Mouse (Mus musculus) 416B (cell line): ENCODE results near the gene Ctdnep1.

Experiments used
- DNase-seq: peaks from one replicate; pipeline ENCODE4 v3.0.0; 2011; ENCODE audit warnings: low read depth

Ctdnep1 gene

DNA sequence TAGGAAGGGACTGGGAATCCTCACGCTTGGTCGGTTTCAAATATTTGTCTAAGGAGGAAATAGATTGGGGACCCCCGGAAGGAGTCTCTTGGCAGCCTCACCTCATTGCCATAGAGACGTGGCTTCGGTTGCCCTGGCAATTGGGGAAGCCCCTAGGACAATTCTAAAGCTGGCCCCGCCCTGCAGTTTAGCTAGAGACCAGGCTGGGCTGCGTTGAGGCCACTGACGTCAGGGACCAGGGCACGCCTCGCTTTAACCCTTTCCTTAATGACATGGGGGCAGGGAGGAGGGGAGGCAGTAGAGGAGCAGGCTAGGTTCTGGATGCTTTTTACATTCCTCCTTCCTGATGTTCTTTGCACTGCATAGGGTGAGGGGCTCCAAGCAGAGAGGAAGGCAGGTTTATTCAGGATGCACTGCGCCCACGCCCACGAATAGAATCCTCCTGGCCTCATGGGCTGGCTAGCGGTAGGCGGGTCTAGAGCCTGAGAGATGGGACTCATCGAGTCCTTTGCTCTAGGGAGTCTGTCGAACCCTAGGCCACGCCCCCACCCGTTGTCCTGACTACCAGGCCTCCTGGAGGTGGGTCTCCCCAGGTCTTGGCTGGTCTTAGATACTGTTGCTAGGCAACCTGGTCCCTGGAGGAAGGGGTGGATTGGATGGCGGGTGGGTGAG is 48.3 kb downstream of the Ctdnep1 start:
- DNase-seq = no peak

DNA sequence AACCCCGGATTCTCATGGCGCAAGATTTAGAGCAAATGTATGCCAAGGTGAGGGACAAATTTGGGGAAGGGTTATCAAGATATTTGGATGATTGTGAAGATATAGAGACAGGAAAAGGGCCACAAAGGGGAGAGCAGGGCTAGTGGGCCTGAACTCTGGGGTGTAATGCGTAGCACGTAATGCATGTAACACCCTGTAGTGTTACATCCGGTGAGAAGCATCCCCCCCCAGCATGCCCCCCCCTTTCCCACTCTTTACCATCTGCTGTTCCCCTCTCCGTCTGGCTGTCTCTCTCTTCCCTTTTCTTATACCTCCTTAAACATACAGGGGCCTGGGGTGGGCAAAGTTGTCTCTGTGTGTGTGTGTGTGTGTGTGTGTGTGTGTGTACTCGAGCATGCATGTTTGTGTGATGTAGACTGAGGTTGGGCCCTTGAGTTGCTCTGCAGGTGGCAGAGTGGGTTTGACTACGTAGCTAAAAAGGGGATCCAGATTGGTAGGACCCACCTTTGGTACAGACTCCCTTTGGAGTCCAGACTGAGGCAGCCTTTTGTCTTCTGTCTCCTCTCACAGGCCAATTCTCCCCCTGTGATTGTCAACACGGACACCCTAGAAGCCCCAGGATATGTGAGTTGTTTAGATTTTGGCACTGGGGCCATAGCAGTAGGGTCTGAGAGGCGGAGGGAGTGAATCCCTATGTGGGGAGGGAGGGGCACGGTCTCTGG is 49.0 kb downstream of the Ctdnep1 start:
- DNase-seq = no peak

DNA sequence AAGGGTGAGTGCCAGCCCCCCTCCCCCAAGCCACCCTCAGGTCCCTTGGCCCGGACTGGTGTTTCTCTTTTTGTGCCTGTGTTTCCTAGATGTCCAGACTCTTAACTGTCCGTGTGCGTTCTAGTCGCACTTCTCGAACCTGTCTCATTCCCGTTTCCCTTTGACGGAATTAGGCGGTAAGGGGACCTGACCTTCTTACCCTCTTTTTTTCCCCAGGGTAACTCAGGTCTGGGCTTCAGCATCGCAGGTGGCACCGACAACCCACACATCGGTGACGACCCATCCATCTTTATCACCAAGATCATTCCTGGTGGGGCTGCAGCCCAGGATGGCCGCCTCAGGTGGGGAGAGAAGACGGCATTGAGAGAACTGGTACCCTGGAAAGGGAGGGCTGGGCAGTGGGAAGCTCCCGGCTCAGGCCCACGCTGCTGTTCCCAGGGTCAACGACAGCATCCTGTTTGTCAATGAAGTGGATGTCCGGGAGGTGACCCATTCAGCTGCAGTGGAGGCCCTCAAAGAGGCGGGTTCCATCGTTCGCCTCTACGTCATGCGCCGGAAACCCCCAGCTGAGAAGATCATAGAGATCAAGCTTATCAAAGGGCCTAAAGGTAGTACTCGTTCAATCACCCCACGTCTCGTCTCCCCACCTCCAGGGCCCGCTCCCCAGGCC is 49.8 kb downstream of the Ctdnep1 start:
- no peak for DNase-seq

DNA sequence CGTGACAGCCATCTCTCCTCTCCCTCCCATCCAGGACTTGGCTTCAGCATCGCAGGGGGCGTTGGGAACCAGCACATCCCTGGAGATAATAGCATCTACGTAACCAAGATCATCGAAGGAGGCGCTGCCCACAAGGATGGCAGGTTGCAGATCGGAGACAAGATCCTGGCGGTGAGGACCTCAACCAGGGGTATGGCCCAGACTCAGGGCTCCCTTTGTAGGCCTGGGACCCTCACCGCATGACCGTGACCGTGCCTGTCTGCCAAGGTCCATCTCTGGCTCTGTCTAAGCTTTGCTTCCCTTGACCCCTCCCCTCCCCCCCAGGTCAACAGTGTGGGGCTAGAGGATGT is 50.3 kb downstream of the Ctdnep1 start:
- no peak for DNase-seq

DNA sequence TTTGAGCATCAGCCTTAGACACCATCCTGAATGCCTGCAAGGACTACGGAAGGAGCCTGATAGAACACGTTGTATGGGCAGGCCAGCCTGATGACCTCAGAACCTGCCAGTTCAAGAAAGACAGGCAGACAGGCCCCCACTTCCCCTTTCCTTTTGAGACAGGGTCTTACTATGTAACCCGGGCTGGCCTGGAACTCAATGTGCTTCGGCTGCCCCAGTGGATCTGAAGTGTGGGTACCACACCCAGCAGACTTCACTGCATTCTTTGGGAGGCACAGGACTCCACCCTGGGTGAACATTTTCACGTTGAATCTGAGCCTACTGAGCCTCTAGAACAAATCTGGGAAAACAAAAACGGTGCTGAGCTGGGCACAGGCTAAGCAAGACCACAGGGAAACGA is 57.2 kb downstream of the Ctdnep1 start:
- DNase-seq = no peak

DNA sequence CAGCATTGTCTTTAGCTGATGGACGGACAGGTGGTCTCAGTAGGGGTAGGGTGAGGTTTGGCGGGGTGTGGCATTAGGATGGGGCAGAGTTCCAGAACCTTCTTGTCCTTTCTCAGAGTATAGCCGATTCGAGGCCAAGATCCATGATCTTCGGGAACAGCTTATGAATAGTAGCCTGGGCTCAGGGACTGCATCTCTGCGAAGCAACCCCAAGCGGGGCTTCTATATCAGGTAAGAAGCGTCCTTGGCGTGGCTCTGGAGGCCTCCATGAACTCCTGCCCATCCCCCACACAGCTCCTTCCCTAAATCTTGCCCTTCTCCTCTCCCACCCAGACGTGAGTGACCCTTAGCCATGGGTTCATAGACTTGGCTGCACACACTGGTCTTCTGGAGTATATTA is 58.7 kb downstream of the Ctdnep1 start:
- DNase-seq = no peak

- no peak for DNase-seq
Measured at GRCm38 (mm10) chr11:70040184-70040583, 59.2 kb downstream of the Ctdnep1 start.
